Mouse (Mus musculus) testis, adult 2 months (tissue): ENCODE results near the gene Ethe1. TPM values are rescaled to one million over a fixed set of nuclear protein-coding genes. Genes with fewer than 3 reads are reported as not detected.

Experiments
- H3K27ac ChIP-seq: fragments of 200-500 bp; 2 replicates; pipeline ENCODE4 v1.5.1; 2012; ENCODE audit warnings: low read depth, low read length; ENCODE audit not compliant: control insufficient read depth, insufficient read depth
- H3K27me3 ChIP-seq: fragments of 200-500 bp; 2 replicates; pipeline ENCODE4 v1.6.1; 2012; ENCODE audit warnings: mild to moderate bottlenecking, low read length, moderate library complexity; ENCODE audit not compliant: control insufficient read depth, insufficient read depth
- H3K36me3 ChIP-seq: fragments of 200-500 bp; 2 replicates; pipeline ENCODE4 v1.6.1; 2012; ENCODE audit warnings: mild to moderate bottlenecking, low read length; ENCODE audit not compliant: control insufficient read depth, insufficient read depth
- H3K4me1 ChIP-seq: fragments of 200-500 bp; 2 replicates; pipeline ENCODE4 v1.6.1; 2012; ENCODE audit warnings: low read length; ENCODE audit not compliant: control insufficient read depth, insufficient read depth
- H3K4me3 ChIP-seq: fragments of 200-500 bp; 2 replicates; pipeline ENCODE4 v1.5.1; 2012; ENCODE audit warnings: low read depth, mild to moderate bottlenecking, low read length, moderate library complexity, mixed read lengths; ENCODE audit not compliant: control insufficient read depth
- CTCF ChIP-seq: fragments of 200-500 bp; IDR thresholded peaks from 2 replicates; pipeline ENCODE4 v1.5.1; 2012; ENCODE audit warnings: low read depth, mild to moderate bottlenecking, inconsistent platforms, low read length, moderate library complexity; ENCODE audit not compliant: control insufficient read depth, insufficient read depth, insufficient replicate concordance
- POLR2A ChIP-seq: fragments of 200-500 bp; IDR thresholded peaks from 2 replicates; pipeline ENCODE4 v1.6.1; 2012; ENCODE audit warnings: low read depth, mild to moderate bottlenecking, inconsistent platforms, low read length, moderate library complexity; ENCODE audit not compliant: control insufficient read depth
- polyA plus RNA-seq: library from polyadenylated mRNA; depleted of rRNA; stranded (reverse); fragments of >200 nt; gene quantifications from 2 replicates; pipeline ENCODE4 v1.2.3, GENCODE M21; 2012

The Ethe1 gene
- polyA plus RNA-seq, 1 experiment = 1.3 TPM

DNA sequence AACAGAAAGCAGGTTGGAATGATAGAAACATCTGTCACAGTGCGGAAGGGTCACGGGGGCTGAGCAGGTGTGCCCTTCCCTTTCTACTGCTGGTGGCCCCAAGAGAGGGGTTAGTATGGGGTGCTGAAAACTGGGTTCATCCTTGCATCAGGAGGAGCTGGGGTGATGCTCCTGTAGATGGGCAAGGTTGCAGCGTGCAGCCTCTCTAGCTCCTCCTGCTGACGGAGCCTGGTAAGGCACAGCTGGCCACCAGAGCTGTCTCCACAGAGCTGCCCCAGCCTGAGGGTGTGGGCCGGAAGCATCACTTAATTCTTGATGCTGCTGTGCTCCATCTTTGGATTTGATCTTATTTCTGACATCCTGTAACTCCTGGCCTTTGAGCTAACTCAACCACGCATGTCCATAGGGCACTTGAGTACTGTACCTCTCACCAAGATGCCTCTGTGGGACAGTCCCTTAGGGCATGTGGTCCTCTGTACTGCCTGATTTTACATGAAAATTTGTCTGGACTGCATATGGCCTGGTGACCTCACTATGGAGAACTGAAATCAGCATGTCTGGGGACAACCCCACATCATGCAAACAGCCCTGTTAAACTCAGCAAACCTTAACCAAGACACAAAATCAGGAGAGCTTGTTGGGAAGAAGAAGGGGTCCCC is 22.6 kb upstream of the Ethe1 start:
- Histone ChIP-seq H3K27ac (no peak overlapping the region), H3K4me3 (no peak overlapping the region), H3K27me3 (no peaks in the 10 kb centered on the region), H3K36me3 (peaks cover 3% of the 10 kb centered on the region), H3K4me1 (peaks cover 4% of the 10 kb centered on the region)
- no peak for TF ChIP-seq POLR2A
- TF ChIP-seq CTCF = peak; percentile 85; the same call in 1 of the 2 replicates

DNA sequence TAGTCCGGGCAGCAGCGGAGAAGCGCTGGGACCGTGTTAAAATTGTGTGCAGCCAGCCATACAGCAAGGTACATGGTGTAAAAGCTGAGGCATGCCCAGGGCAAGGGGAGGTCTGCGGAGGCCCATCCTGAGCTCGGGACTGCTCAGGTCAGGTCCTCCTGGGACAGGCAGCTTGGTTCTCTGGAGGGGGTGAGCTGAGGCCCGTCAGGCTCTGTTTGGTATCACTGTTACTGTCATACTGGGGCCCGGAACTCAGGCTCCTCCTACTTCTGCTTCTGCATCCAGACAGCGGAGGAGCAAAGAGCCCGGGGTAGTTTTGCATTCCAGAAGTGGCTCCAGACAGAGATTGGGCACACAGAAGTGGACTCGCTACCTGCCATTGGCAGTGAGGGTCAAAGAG is 21.7 kb upstream of the Ethe1 start:
- Histone ChIP-seq H3K36me3 (peaks cover 2% of the 10 kb centered on the region), H3K4me1 (peaks cover 4% of the 10 kb centered on the region), H3K27me3 (no peaks in the 10 kb centered on the region), H3K4me3 (no peak overlapping the region), H3K27ac (no peak overlapping the region)
- TF ChIP-seq POLR2A = no peak
- TF ChIP-seq CTCF = no peak

DNA sequence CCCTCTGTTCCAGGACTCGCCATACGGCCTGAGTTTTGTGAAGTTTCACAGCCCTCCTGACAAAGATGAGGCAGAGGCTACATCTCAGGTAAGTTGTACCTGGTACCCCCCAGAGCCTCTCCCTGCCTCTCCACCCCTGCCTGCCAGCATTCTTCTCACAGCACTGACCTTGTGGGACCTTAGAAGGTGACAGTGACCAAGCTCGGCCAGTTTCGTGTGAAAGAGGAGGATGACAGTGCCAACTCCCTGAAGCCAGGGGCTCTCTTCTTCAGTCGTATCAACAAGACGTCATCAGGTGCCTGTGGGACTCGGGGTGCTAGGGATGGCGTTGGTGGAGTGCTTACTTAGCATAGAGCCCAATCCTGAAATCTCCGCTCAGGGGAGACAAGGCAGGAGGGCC is 21.1 kb upstream of the Ethe1 start:
- H3K36me3 ChIP-seq = peaks cover 1% of the 10 kb centered on the region
- H3K4me3 ChIP-seq = no peak overlapping the region
- H3K27me3 ChIP-seq = no peaks in the 10 kb centered on the region
- H3K4me1 ChIP-seq = peaks cover 4% of the 10 kb centered on the region
- TF ChIP-seq CTCF = no peak
- TF ChIP-seq POLR2A = no peak
- H3K27ac ChIP-seq = no peak overlapping the region

DNA sequence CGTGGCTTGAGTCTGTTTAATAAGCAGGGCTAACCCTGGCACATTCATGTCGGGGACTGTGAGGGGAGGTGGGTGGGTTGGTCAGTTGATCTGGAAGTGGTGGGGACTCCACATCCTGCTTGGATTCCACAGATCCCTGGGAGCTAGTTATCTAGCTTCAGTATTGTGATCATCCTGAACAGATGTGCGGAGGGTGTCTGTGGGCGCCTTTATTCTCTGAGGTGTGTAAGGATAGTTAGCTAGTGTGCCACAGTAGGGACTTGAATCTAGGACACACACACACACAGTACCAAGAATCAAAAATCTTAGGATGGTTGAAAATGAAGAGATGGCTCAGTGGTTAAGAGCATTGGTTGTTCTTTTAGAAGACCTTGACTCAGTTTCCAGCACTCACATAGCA is 18.8 kb upstream of the Ethe1 start:
- TF ChIP-seq CTCF (no peak), POLR2A (no peak)
- H3K4me3 ChIP-seq = no peak overlapping the region
- H3K27me3 ChIP-seq = no peaks in the 10 kb centered on the region
- peaks cover 1% of the 10 kb centered on the region; the same call in 1 of the 2 replicates for H3K4me1 ChIP-seq
- peaks cover 1% of the 10 kb centered on the region; the same call in 1 of the 2 replicates for H3K36me3 ChIP-seq
- H3K27ac ChIP-seq = no peak overlapping the region

DNA sequence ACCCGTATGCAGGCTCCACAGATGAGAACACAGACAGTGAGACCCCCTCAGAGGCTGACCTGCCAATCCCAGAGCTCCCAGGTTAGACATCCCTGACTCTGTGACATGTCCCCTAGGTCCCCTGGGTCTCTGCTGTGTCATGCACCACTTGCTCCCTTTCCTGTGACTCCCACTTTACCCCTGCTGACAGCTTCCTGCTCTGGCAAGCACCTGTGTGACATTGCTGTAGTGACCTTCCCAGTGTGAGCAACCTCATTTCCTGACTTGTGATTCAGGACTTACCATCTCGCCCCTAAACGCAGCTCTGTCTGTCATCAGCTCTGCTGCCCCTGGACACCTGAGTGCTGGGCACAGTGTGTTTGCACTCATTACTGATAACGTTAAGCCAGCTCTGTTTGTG is 16.3 kb upstream of the Ethe1 start:
- H3K27ac ChIP-seq = no peak overlapping the region
- peaks cover 1% of the 10 kb centered on the region; the same call in 1 of the 2 replicates for H3K36me3 ChIP-seq

DNA sequence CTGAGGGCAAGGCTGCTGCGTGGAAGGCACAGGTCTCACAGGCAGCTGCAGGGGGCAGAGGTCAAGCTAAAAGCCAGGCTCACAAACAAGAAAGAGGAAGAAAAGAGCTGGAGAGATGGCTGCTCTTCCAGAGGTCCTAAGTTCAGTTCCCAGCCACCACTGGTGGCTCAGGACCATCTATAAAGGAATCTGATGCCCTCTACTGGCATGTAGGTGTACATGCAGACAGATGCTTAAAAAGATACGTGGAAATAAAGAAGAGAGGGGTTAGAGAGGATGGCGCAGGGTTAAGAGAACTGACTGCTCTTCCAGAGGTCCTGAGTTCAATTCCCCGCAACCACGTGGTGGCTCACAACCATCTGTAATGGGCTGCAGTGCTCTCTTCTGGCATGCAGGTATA is 14.9 kb upstream of the Ethe1 start:
- no peaks in the 10 kb centered on the region for H3K27me3 ChIP-seq
- H3K36me3 ChIP-seq = no peaks in the 10 kb centered on the region
- no peak overlapping the region for H3K27ac ChIP-seq
- H3K4me3 ChIP-seq = no peak overlapping the region
- H3K4me1 ChIP-seq = no peaks in the 10 kb centered on the region
- TF ChIP-seq CTCF (no peak), POLR2A (no peak)

More for the DNA sequence above, 16.3 kb upstream of the Ethe1 start:
- no peaks in the 10 kb centered on the region for H3K27me3 ChIP-seq
- TF ChIP-seq POLR2A (no peak), CTCF (no peak)
- H3K4me3 ChIP-seq = no peak overlapping the region
- H3K4me1 ChIP-seq = no peaks in the 10 kb centered on the region

DNA sequence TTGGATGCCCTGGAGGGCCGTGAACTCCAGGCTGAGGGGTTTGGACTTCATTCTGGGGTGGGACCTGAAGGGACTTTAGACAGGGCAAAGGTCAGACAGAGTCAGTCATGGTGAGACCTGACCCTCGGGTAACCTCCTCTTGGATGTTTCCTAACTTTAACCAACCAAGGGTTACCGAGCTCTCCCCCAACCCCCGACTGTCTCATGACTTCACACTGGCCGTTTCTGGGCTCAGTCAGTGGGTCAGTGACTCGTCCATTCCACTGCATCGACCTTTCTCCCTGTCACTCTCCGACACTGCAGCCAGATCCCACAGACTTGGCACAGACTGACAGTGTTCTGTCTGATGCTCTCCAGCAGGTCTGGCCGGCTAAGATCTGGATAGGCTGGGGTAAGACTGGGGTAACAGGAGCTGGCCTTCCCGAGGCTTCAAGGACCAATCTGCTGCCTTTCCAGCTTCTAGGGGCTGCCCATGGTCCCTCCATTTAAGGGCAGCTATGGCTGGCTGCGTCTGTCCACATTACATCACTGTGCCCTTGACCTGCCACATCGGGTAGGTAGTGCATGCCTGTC is 13.0 kb upstream of the Ethe1 start:
- Histone ChIP-seq H3K27me3 (no peaks in the 10 kb centered on the region), H3K27ac (no peak overlapping the region), H3K36me3 (no peaks in the 10 kb centered on the region), H3K4me3 (no peak overlapping the region), H3K4me1 (no peaks in the 10 kb centered on the region)
- TF ChIP-seq CTCF (no peak), POLR2A (no peak)
